Mouse (Mus musculus) layer of hippocampus, postnatal 36 days (tissue): ENCODE results near the gene Lyst. TPM values are rescaled to one million over a fixed set of nuclear protein-coding genes. Genes with fewer than 3 reads are reported as not detected.

Experiments used
- total RNA-seq, 2 experiments: library from RNA; stranded (reverse); gene quantifications; 2 replicates each; pipeline ENCODE4 v1.2.3; 2021

Lyst gene
- total RNA-seq, 2 experiments from 2014 or later, result 88.7 to 114 TPM

Other genes starting within 250 kb of the Lyst start
- 10 to 100 TPM; 21.0 to 24.0 TPM for gene Gpr137b, start 196.4 kb upstream of the Lyst start, total RNA-seq
- 1 to 10 TPM; 5.4 to 6.4 TPM for gene Nid1, start 152.8 kb upstream of the Lyst start, total RNA-seq
- 10 to 100 TPM; 18.8 to 20.3 TPM for gene Gng4, start 193.7 kb downstream of the Lyst start, total RNA-seq